Mouse (Mus musculus) embryonic fibroblast, embryonic 13.5 days (primary cell): ENCODE measurements around the gene Gpr183.

Experiments
- CTCF ChIP-seq: IDR thresholded peaks from 2 replicates; pipeline ENCODE4 v1.5.1; 2011; ENCODE audit warnings: mild to moderate bottlenecking, control low read depth, low read length, moderate library complexity, borderline replicate concordance; ENCODE audit not compliant: insufficient read depth
- POLR2A ChIP-seq: IDR thresholded peaks from 2 replicates; pipeline ENCODE4 v1.6.1; 2011; ENCODE audit warnings: low read depth, mild to moderate bottlenecking, control low read depth, low read length, moderate library complexity

GRCm38 (mm10) chr14:121947201-121947760, 17.7 kb downstream of the Gpr183 start:
- TF ChIP-seq POLR2A (no peak), CTCF (no peak)
